Mouse (Mus musculus) cerebellum, postnatal 14 days (tissue): ENCODE measurements around the gene Abat.
A peak's percentile ranks its signal among the peaks of the same experiment; 100 is the strongest.

ENCODE experiments used
- DNase-seq, 2 experiments: peaks; one replicate each; pipeline ENCODE4 v3.0.0; 2021; ENCODE audit warnings: mixed read lengths in 2 of 2

Gene Abat

GRCm38 (mm10) chr16:8576901-8577300, 63.7 kb downstream of the Abat start:
- no peak for DNase-seq

- DNase-seq, result no peak
Observed at GRCm38 (mm10) chr16:8578326-8578725, 65.1 kb downstream of the Abat start.

GRCm38 (mm10) chr16:8579546-8579945, 66.3 kb downstream of the Abat start:
- no peak for DNase-seq

GRCm38 (mm10) chr16:8581661-8582239, 68.5 kb downstream of the Abat start:
- DNase-seq, result no peak

GRCm38 (mm10) chr16:8582579-8583295, 69.5 kb downstream of the Abat start:
- DNase-seq, result no peak

- DNase-seq, result no peak
Observed at GRCm38 (mm10) chr16:8584248-8584647, 71.0 kb downstream of the Abat start.

- DNase-seq, result no peak
Observed at GRCm38 (mm10) chr16:8585056-8585455, 71.8 kb downstream of the Abat start.

- DNase-seq, result no peak
Observed at GRCm38 (mm10) chr16:8595411-8595810, 82.2 kb downstream of the Abat start.

- no peak for DNase-seq
Observed at GRCm38 (mm10) chr16:8596336-8596735, 83.1 kb downstream of the Abat start.

- DNase-seq, result peak in 1 of 2 experiments; percentile 23
Observed at GRCm38 (mm10) chr16:8597516-8597915, 84.3 kb downstream of the Abat start.

- no peak for DNase-seq
Observed at GRCm38 (mm10) chr16:8603789-8604188, 90.6 kb downstream of the Abat start.

- no peak for DNase-seq
Observed at GRCm38 (mm10) chr16:8610397-8610796, 97.2 kb downstream of the Abat start.

- no peak for DNase-seq
Observed at GRCm38 (mm10) chr16:8612214-8613005, 99.2 kb downstream of the Abat start.

- DNase-seq, result peak; percentile 20 to 22
Observed at GRCm38 (mm10) chr16:8613039-8613438, 99.8 kb downstream of the Abat start.

- DNase-seq, result no peak
Observed at GRCm38 (mm10) chr16:8613447-8613846, 100.2 kb downstream of the Abat start.

GRCm38 (mm10) chr16:8619659-8620314, 106.6 kb downstream of the Abat start:
- no peak for DNase-seq

GRCm38 (mm10) chr16:8620315-8621115, 107.3 kb downstream of the Abat start:
- no peak for DNase-seq

- no peak for DNase-seq
Observed at GRCm38 (mm10) chr16:8630419-8630818, 117.2 kb downstream of the Abat start.

- DNase-seq, result no peak
Observed at GRCm38 (mm10) chr16:8631428-8631827, 118.2 kb downstream of the Abat start.

- no peak for DNase-seq
Observed at GRCm38 (mm10) chr16:8636867-8637216, 123.6 kb downstream of the Abat start.

- peak; percentile 89 for DNase-seq
Observed at GRCm38 (mm10) chr16:8637217-8638051, 124.2 kb downstream of the Abat start, which contains the start of the genes Pmm2 and Tmem186. Pmm2 (plus strand) TSS chr16:8637674. Tmem186 (minus strand) TSS chr16:8637712.
